ENCODE assay signal across 8 mouse cellular contexts in the genomic region with DNA sequence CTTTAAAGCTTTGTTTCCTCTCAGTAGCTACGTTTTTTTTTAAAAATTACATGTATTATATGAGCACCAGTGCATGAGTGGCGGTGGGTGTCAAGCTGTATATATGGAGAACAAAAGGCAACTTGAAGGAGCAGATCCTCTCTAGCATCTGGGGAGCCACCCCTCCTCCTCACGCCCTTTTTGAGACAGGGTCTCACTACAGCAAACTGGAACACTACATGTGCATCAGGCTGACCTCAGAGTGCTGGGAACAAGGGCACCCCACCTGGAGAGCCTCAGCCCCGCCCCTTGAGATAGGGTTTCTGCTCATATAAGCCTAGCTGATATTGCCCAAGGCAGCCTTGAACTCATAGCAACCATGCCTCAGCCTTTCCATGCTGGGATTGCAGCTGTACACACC. TPM values are rescaled to one million over a fixed set of nuclear protein-coding genes. Genes with fewer than 3 reads are reported as not detected.
DNase-seq lines count a peak whose midpoint lies in the region; ATAC-seq and TF ChIP-seq lines count a peak whose summit lies in the region.

No protein-coding gene starts in this region.

- H3K27me3 ChIP-seq in cerebellum, adult 2 months (ENCODE audit: control insufficient read depth, insufficient read depth, low read length): no peaks in the 10 kb centered on the region
- no peaks in the 10 kb centered on the region for H3K27me3 ChIP-seq in lung, embryonic 15.5 days
- no peaks in the 10 kb centered on the region for H3K27me3 ChIP-seq in limb, embryonic 11.5 days (ENCODE audit: control insufficient read depth, insufficient read depth, low read length)
- no peaks in the 10 kb centered on the region for H3K27me3 ChIP-seq in neural tube, embryonic 15.5 days (replicated peaks)

- DNase-seq in cerebellum, adult 2 months: no peak
- no peak for DNase-seq in cerebellum, postnatal 36 days
- no peak for DNase-seq in lung, postnatal 4 days
- no peak for DNase-seq in limb, embryonic 11.5 days (ENCODE audit: low spot score)
- no peak for DNase-seq in lung, postnatal 10 days
- DNase-seq in testis, postnatal 10 days (ENCODE audit: low spot score): no peak

- H3K4me3 ChIP-seq in cerebellum, adult 2 months (replicated peaks; ENCODE audit: insufficient read depth, low read depth, low read length): no peak overlapping the region
- no peak overlapping the region for H3K4me3 ChIP-seq in lung, embryonic 15.5 days
- H3K4me3 ChIP-seq in limb, embryonic 11.5 days (ENCODE audit: low read depth, low read length): no peak overlapping the region
- 0 out of 2 replicates have a peak overlapping the region, but pooled peaks have one; percentile 64 for H3K4me3 ChIP-seq in neural tube, embryonic 15.5 days (replicated peaks)

- no peaks in the 10 kb centered on the region for H3K9me3 ChIP-seq in lung, embryonic 15.5 days
- H3K9me3 ChIP-seq in limb, embryonic 11.5 days (ENCODE audit: control insufficient read depth, low read length): no peaks in the 10 kb centered on the region
- no peaks in the 10 kb centered on the region for H3K9me3 ChIP-seq in neural tube, embryonic 15.5 days (replicated peaks)

- H3K27ac ChIP-seq in cerebellum, adult 2 months (ENCODE audit: insufficient read depth, low read length): peak overlapping the region; percentile 83; the same call in 1 of the 2 replicates
- peak overlapping the region; percentile 84 for H3K27ac ChIP-seq in lung, embryonic 15.5 days
- no peak overlapping the region for H3K27ac ChIP-seq in limb, embryonic 11.5 days (replicated peaks; ENCODE audit: low read depth, low read length)
- peak overlapping the region; percentile 93 for H3K27ac ChIP-seq in neural tube, embryonic 15.5 days (replicated peaks)

- no peak for TF ChIP-seq POLR2A in cerebellum, adult 2 months (IDR thresholded peaks at IDR 0.05; ENCODE audit: borderline replicate concordance, insufficient read depth, low read length)

- H3K9ac ChIP-seq in lung, embryonic 15.5 days: 0 out of 2 replicates have a peak overlapping the region, but pooled peaks have one; percentile 31
- no peak overlapping the region; the same call in 1 of the 2 replicates for H3K9ac ChIP-seq in limb, embryonic 11.5 days (ENCODE audit: low read length)
- peak overlapping the region; percentile 74 for H3K9ac ChIP-seq in neural tube, embryonic 15.5 days (replicated peaks)

- no peak for ATAC-seq in lung, embryonic 15.5 days (ENCODE audit: borderline replicate concordance, extremely low read depth, low FRiP score, low TSS enrichment)
- ATAC-seq in limb, embryonic 11.5 days (ENCODE audit: insufficient number of reproducible peaks, low FRiP score, low TSS enrichment, low read depth): no peak
- no peak for ATAC-seq in neural tube, embryonic 15.5 days (ENCODE audit: low FRiP score)

- H3K4me2 ChIP-seq in lung, embryonic 15.5 days: peak overlapping the region; percentile 71
- H3K4me2 ChIP-seq in limb, embryonic 11.5 days (ENCODE audit: low read depth, severe bottlenecking): peak overlapping the region; percentile 84
- H3K4me2 ChIP-seq in neural tube, embryonic 15.5 days: peak overlapping the region; percentile 68

- peaks cover 13% of the 10 kb centered on the region for H3K4me1 ChIP-seq in cerebellum, adult 2 months (ENCODE audit: control insufficient read depth, insufficient read depth, low read length)
- H3K4me1 ChIP-seq in lung, embryonic 15.5 days: peaks cover 42% of the 10 kb centered on the region
- H3K4me1 ChIP-seq in limb, embryonic 11.5 days (ENCODE audit: control insufficient read depth, insufficient read depth, low read length): peaks cover 25% of the 10 kb centered on the region
- H3K4me1 ChIP-seq in neural tube, embryonic 15.5 days: peaks cover 47% of the 10 kb centered on the region

- peaks cover 43% of the 10 kb centered on the region for H3K36me3 ChIP-seq in lung, embryonic 15.5 days
- H3K36me3 ChIP-seq in limb, embryonic 11.5 days (ENCODE audit: control insufficient read depth, insufficient read depth, low read length): peaks cover 35% of the 10 kb centered on the region
- H3K36me3 ChIP-seq in neural tube, embryonic 15.5 days: peaks cover 45% of the 10 kb centered on the region

- 44% methylated on average over 4 of the region's 4 CpGs for WGBS in cerebellum, adult 2 months
- WGBS in lung, embryonic 15.5 days: 45% methylated on average over 4 of the region's 4 CpGs
- WGBS in limb, embryonic 11.5 days: 43% methylated on average over 4 of the region's 4 CpGs
- 49% methylated on average over 4 of the region's 4 CpGs for WGBS in neural tube, embryonic 15.5 days

- no peak for TF ChIP-seq CTCF in cerebellum, adult 2 months (IDR thresholded peaks at IDR 0.05; ENCODE audit: borderline replicate concordance, insufficient read depth, low read depth, low read length)

RNA-seq across cellular contexts. Expression of a gene that starts 1.7 kb away (rescaled TPM):
- polyA plus RNA-seq in cerebellum, adult 2 months (2012; rRNA removed): 184 and 201 TPM in 2 replicates
- polyA plus RNA-seq in lung, embryonic 15.5 days (2015; fragmentation: Nextera tagmentation; extraction: Ambion mirVana): 51.4 and 59.5 TPM in 2 replicates
- polyA plus RNA-seq in limb, embryonic 11.5 days (2014; fragmentation: Nextera tagmentation; extraction: Ambion mirVana): 40.3 and 48.8 TPM in 2 replicates
- polyA plus RNA-seq in neural tube, embryonic 15.5 days (2015; fragmentation: Nextera tagmentation; extraction: Ambion mirVana): 155 and 168 TPM in 2 replicates

RNA-seq across cellular contexts. Expression of a gene that starts 6.6 kb away (rescaled TPM):
- 37.1 and 40.6 TPM in 2 replicates for polyA plus RNA-seq in cerebellum, adult 2 months (2012; rRNA removed)
- polyA plus RNA-seq in lung, embryonic 15.5 days (2015; fragmentation: Nextera tagmentation; extraction: Ambion mirVana): 29.8 and 30.6 TPM in 2 replicates
- 26.4 and 35.0 TPM in 2 replicates for polyA plus RNA-seq in limb, embryonic 11.5 days (2014; fragmentation: Nextera tagmentation; extraction: Ambion mirVana)
- 32.7 and 34.5 TPM in 2 replicates for polyA plus RNA-seq in neural tube, embryonic 15.5 days (2015; fragmentation: Nextera tagmentation; extraction: Ambion mirVana)

RNA-seq across cellular contexts. Expression of a gene that starts 11.4 kb away (rescaled TPM):
- polyA plus RNA-seq in cerebellum, adult 2 months (2012; rRNA removed): 8.8 and 10.6 TPM in 2 replicates
- polyA plus RNA-seq in lung, embryonic 15.5 days (2015; fragmentation: Nextera tagmentation; extraction: Ambion mirVana): 1.5 and 2.1 TPM in 2 replicates
- polyA plus RNA-seq in limb, embryonic 11.5 days (2014; fragmentation: Nextera tagmentation; extraction: Ambion mirVana): 1.8 and 2.8 TPM in 2 replicates
- polyA plus RNA-seq in neural tube, embryonic 15.5 days (2015; fragmentation: Nextera tagmentation; extraction: Ambion mirVana): 2.5 and 3.8 TPM in 2 replicates

RNA-seq across cellular contexts. Expression of a gene that starts 15.4 kb away (rescaled TPM):
- 40.0 and 40.6 TPM in 2 replicates for polyA plus RNA-seq in cerebellum, adult 2 months (2012; rRNA removed)
- polyA plus RNA-seq in lung, embryonic 15.5 days (2015; fragmentation: Nextera tagmentation; extraction: Ambion mirVana): 83.2 and 86.8 TPM in 2 replicates
- polyA plus RNA-seq in limb, embryonic 11.5 days (2014; fragmentation: Nextera tagmentation; extraction: Ambion mirVana): 111 and 123 TPM in 2 replicates
- polyA plus RNA-seq in neural tube, embryonic 15.5 days (2015; fragmentation: Nextera tagmentation; extraction: Ambion mirVana): 37.3 and 51.0 TPM in 2 replicates

RNA-seq across cellular contexts. Expression of a gene that starts 25.0 kb away (rescaled TPM):
- 143 and 144 TPM in 2 replicates for polyA plus RNA-seq in cerebellum, adult 2 months (2012; rRNA removed)
- 187 and 191 TPM in 2 replicates for polyA plus RNA-seq in lung, embryonic 15.5 days (2015; fragmentation: Nextera tagmentation; extraction: Ambion mirVana)
- polyA plus RNA-seq in limb, embryonic 11.5 days (2014; fragmentation: Nextera tagmentation; extraction: Ambion mirVana): 202 and 207 TPM in 2 replicates
- 198 and 199 TPM in 2 replicates for polyA plus RNA-seq in neural tube, embryonic 15.5 days (2015; fragmentation: Nextera tagmentation; extraction: Ambion mirVana)
